Mouse (Mus musculus) G1E (cell line): ENCODE measurements at regions not wholly inside any gene's neighbourhood (a gene's known extent, or its start where the extent isn't known, plus 50 kb on each side); places are given as distances from the start of the nearest gene placed in this dataset.

Experiments used
- CTCF ChIP-seq: IDR thresholded peaks from 2 replicates; pipeline ENCODE4 v1.5.1; 2012; ENCODE audit warnings: low read depth, low read length, inconsistent platforms, mixed read lengths
- GATA1 ChIP-seq: IDR thresholded peaks from 2 replicates; pipeline ENCODE4 v1.6.1; 2012; ENCODE audit warnings: borderline replicate concordance, low read length, inconsistent platforms, mixed read lengths
- GATA2 ChIP-seq: IDR thresholded peaks from 2 replicates; pipeline ENCODE4 v1.6.1; 2012; ENCODE audit warnings: low read depth, low read length, inconsistent platforms, borderline replicate concordance
- POLR2AphosphoS5 ChIP-seq: IDR thresholded peaks from 2 replicates; pipeline ENCODE4 v1.6.1; 2012; ENCODE audit warnings: low read depth, low read length, inconsistent platforms; ENCODE audit not compliant: insufficient replicate concordance
- TAL1 ChIP-seq: conservative IDR thresholded peaks from 2 replicates; pipeline ENCODE4 v1.6.1; 2012; ENCODE audit warnings: low read depth, low read length, inconsistent platforms, mixed read lengths

- TF ChIP-seq GATA1 (no peak), TAL1 (no peak), CTCF (no peak), POLR2AphosphoS5 (no peak), GATA2 (no peak)
These were observed 181.1 kb upstream of the Klf14 start for GRCm38 (mm10) chr6:31140000-31140399.
